In genomic region chr12:16618512-16619274, GRCm38 (mm10) we compare ENCODE assay signal across 8 mouse cellular contexts. TPM values are rescaled to one million over a fixed set of nuclear protein-coding genes. Genes with fewer than 3 reads are reported as not detected.
DNase-seq lines count a peak whose midpoint lies in the region; ATAC-seq and TF ChIP-seq lines count a peak whose summit lies in the region.
"Had no signal": no experiment of that assay in that cellular context is flagged by ENCODE, and none has a peak within 500 bp of the region (broad histone marks: within the 10 kb centered on the region; RNA-seq: fewer than 3 reads in every experiment).

No protein-coding gene starts in this region.

- H3K79me2 ChIP-seq in liver, adult 2 months (ENCODE audit: control insufficient read depth, insufficient read depth, low read length) = no peaks in the 10 kb centered on the region

- H3K36me3 ChIP-seq in forebrain, embryonic 14.5 days (ENCODE audit: control insufficient read depth, insufficient read depth, low read length) = no peaks in the 10 kb centered on the region
- H3K36me3 ChIP-seq in heart, postnatal 0 days (replicated peaks; ENCODE audit: control insufficient read depth, insufficient read depth, low read length) = no peaks in the 10 kb centered on the region
- no peaks in the 10 kb centered on the region for H3K36me3 ChIP-seq in liver, adult 2 months (ENCODE audit: control insufficient read depth, insufficient read depth, low read length)
- H3K36me3 ChIP-seq in neural tube, embryonic 12.5 days = no peaks in the 10 kb centered on the region

- no peaks in the 10 kb centered on the region for H3K9me3 ChIP-seq in forebrain, embryonic 14.5 days (replicated peaks; ENCODE audit: control insufficient read depth, low read length)
- H3K9me3 ChIP-seq in heart, postnatal 0 days (replicated peaks; ENCODE audit: control insufficient read depth, low read length) = no peaks in the 10 kb centered on the region
- H3K9me3 ChIP-seq in neural tube, embryonic 12.5 days = no peaks in the 10 kb centered on the region

- H3K27me3 ChIP-seq in forebrain, embryonic 14.5 days (replicated peaks; ENCODE audit: control insufficient read depth, insufficient read depth, low read length) = no peaks in the 10 kb centered on the region
- H3K27me3 ChIP-seq in heart, postnatal 0 days (ENCODE audit: control insufficient read depth, insufficient read depth, low read length) = no peaks in the 10 kb centered on the region
- H3K27me3 ChIP-seq in liver, adult 2 months (ENCODE audit: control insufficient read depth, insufficient read depth, low read length) = no peaks in the 10 kb centered on the region
- H3K27me3 ChIP-seq in neural tube, embryonic 12.5 days (replicated peaks) = no peaks in the 10 kb centered on the region

- no peak for TF ChIP-seq POLR2A in liver, adult 2 months (IDR thresholded peaks at IDR 0.05; ENCODE audit: extremely low read depth, insufficient read depth, low read length)

- WGBS in forebrain, embryonic 14.5 days = 11% methylated on average over 12 of the region's 12 CpGs
- 7% methylated on average over 12 of the region's 12 CpGs for WGBS in heart, postnatal 0 days
- WGBS in liver, adult 2 months = 9% methylated on average over 12 of the region's 12 CpGs
- WGBS in neural tube, embryonic 12.5 days = 27% methylated on average over 12 of the region's 12 CpGs

- no peak overlapping the region for H3K4me3 ChIP-seq in forebrain, embryonic 14.5 days (ENCODE audit: low read depth, low read length)
- H3K4me3 ChIP-seq in heart, postnatal 0 days (ENCODE audit: low read depth, low read length) = no peak overlapping the region
- H3K4me3 ChIP-seq in liver, adult 2 months (ENCODE audit: insufficient read depth, low read depth, low read length) = no peak overlapping the region
- H3K4me3 ChIP-seq in neural tube, embryonic 12.5 days = no peak overlapping the region

- DNase-seq in cerebellum, adult 11 months = peak; percentile 32
- peak; percentile 93 for DNase-seq in forebrain, embryonic 14.5 days (ENCODE audit: low spot score)
- DNase-seq in heart, postnatal 0 days (ENCODE audit: low spot score) = peak; percentile 88
- DNase-seq in kidney, postnatal 36 days = peak; percentile 95 to 98
- DNase-seq in liver, adult 2 months (ENCODE audit: extremely low read depth, low read depth, low spot score) = peak; percentile 100
- DNase-seq in urinary bladder, postnatal 14 days (ENCODE audit: low spot score) = peak; percentile 79

- no peak overlapping the region for H3K9ac ChIP-seq in forebrain, embryonic 14.5 days (ENCODE audit: low read length)
- no peak overlapping the region for H3K9ac ChIP-seq in heart, postnatal 0 days (replicated peaks; ENCODE audit: low read depth, low read length)
- peak overlapping the region; percentile 36 for H3K9ac ChIP-seq in liver, adult 2 months (ENCODE audit: low read depth, low read length)
- H3K9ac ChIP-seq in neural tube, embryonic 12.5 days = 0 out of 2 replicates have a peak overlapping the region, but pooled peaks have one; percentile 17

- peak; percentile 70; the same call in 1 of the 2 replicates for TF ChIP-seq EP300 in heart, postnatal 0 days (IDR thresholded peaks at IDR 0.05; ENCODE audit: low read depth)

- H3K4me2 ChIP-seq in forebrain, embryonic 14.5 days (ENCODE audit: low read length) = no peak overlapping the region
- H3K4me2 ChIP-seq in heart, postnatal 0 days (ENCODE audit: low read depth, low read length) = peak overlapping the region; percentile 19; the same call in 1 of the 2 replicates
- no peak overlapping the region for H3K4me2 ChIP-seq in neural tube, embryonic 12.5 days (replicated peaks)

- no peak for TF ChIP-seq CTCF in heart, postnatal 0 days (IDR thresholded peaks at IDR 0.05; ENCODE audit: low read depth)
- TF ChIP-seq CTCF in liver, adult 2 months (IDR thresholded peaks at IDR 0.05; ENCODE audit: low read depth, low read length) = no peak

- H3K4me1 ChIP-seq in forebrain, embryonic 14.5 days (ENCODE audit: control insufficient read depth, insufficient read depth, low read length) = peaks cover 14% of the 10 kb centered on the region
- H3K4me1 ChIP-seq in heart, postnatal 0 days (ENCODE audit: control insufficient read depth, insufficient read depth) = peaks cover 11% of the 10 kb centered on the region
- H3K4me1 ChIP-seq in liver, adult 2 months (ENCODE audit: control insufficient read depth, insufficient read depth, low read length) = peaks cover 25% of the 10 kb centered on the region
- H3K4me1 ChIP-seq in neural tube, embryonic 12.5 days = peaks cover 9% of the 10 kb centered on the region; the same call in 1 of the 2 replicates

- H3K27ac ChIP-seq in forebrain, embryonic 14.5 days (ENCODE audit: low read depth, low read length) = peak overlapping the region; percentile 21; the same call in 1 of the 2 replicates
- peak overlapping the region; percentile 77 for H3K27ac ChIP-seq in heart, postnatal 0 days (ENCODE audit: low read depth)
- peak overlapping the region; percentile 100 for H3K27ac ChIP-seq in liver, adult 2 months (replicated peaks; ENCODE audit: insufficient read depth, low read depth, low read length)
- H3K27ac ChIP-seq in neural tube, embryonic 12.5 days = no peak overlapping the region

- peak; percentile 91 for ATAC-seq in forebrain, embryonic 14.5 days
- peak; percentile 92 for ATAC-seq in heart, postnatal 0 days (ENCODE audit: insufficient read depth, low read depth)
- peak; percentile 82 for ATAC-seq in neural tube, embryonic 12.5 days (ENCODE audit: low FRiP score, low read depth)

RNA-seq across cellular contexts. Expression of gene Lpin1, which starts 7.9 kb away (rescaled TPM):
- polyA plus RNA-seq in forebrain, embryonic 14.5 days (2014; fragmentation: Nextera tagmentation; extraction: Ambion mirVana) = 11.6 and 15.1 TPM in 2 replicates
- 16.9 and 24.8 TPM in 2 replicates for total RNA-seq in heart, postnatal 0 days (2014; rRNA removed; ENCODE audit: low replicate concordance)
- 10.6 and 11.1 TPM in 2 replicates for polyA plus RNA-seq in heart, postnatal 0 days (2015; fragmentation: Nextera tagmentation; extraction: Ambion mirVana)
- total RNA-seq in liver, adult 2 months (2014; rRNA removed) = 85.8 and 118 TPM in 2 replicates
- polyA plus RNA-seq in liver, adult 2 months (2012; rRNA removed) = 11.9 and 19.8 TPM in 2 replicates
- polyA plus RNA-seq in neural tube, embryonic 12.5 days (2016; fragmentation: Nextera tagmentation; extraction: Ambion mirVana) = 15.2 and 15.6 TPM in 2 replicates

RNA-seq across cellular contexts. Expression of gene Ntsr2, which starts 34.5 kb away (rescaled TPM):
- 0.77 and 1.0 TPM in 2 replicates for polyA plus RNA-seq in forebrain, embryonic 14.5 days (2014; fragmentation: Nextera tagmentation; extraction: Ambion mirVana)
- total RNA-seq in heart, postnatal 0 days (2014; rRNA removed; ENCODE audit: low replicate concordance) = 0.38 TPM in 1 of 2 replicates, not detected in the other
- polyA plus RNA-seq in heart, postnatal 0 days (2015; fragmentation: Nextera tagmentation; extraction: Ambion mirVana) = 0.79 and 0.82 TPM in 2 replicates
- total RNA-seq in liver, adult 2 months (2014; rRNA removed) = not detected in 2 replicates
- polyA plus RNA-seq in liver, adult 2 months (2012; rRNA removed) = not detected in 2 replicates
- 0.18 and 0.35 TPM in 2 replicates for polyA plus RNA-seq in neural tube, embryonic 12.5 days (2016; fragmentation: Nextera tagmentation; extraction: Ambion mirVana)
- total RNA-seq: common myeloid progenitor, adult 5-6 weeks had no signal

Comparison
In these comparisons a context has a peak if more than half of its experiments do, and no peak if none do; other contexts are left out.
1. DNase-seq: peak in every context shown above with its lines; median percentile 100 in liver, adult 2 months; 96 in kidney, postnatal 36 days; 93 in forebrain, embryonic 14.5 days; 88 in heart, postnatal 0 days; 79 in urinary bladder, postnatal 14 days; 32 in cerebellum, adult 11 months.
2. H3K9ac ChIP-seq: peak in liver, adult 2 months (single experiment) and neural tube, embryonic 12.5 days (single experiment); none in forebrain, embryonic 14.5 days (single experiment) and heart, postnatal 0 days (single experiment).
3. Peak in every context shown above with its lines, with median percentiles within 50 percentile points of each other: ATAC-seq.